ENCODE assay signal across 8 mouse cellular contexts in the genomic region with DNA sequence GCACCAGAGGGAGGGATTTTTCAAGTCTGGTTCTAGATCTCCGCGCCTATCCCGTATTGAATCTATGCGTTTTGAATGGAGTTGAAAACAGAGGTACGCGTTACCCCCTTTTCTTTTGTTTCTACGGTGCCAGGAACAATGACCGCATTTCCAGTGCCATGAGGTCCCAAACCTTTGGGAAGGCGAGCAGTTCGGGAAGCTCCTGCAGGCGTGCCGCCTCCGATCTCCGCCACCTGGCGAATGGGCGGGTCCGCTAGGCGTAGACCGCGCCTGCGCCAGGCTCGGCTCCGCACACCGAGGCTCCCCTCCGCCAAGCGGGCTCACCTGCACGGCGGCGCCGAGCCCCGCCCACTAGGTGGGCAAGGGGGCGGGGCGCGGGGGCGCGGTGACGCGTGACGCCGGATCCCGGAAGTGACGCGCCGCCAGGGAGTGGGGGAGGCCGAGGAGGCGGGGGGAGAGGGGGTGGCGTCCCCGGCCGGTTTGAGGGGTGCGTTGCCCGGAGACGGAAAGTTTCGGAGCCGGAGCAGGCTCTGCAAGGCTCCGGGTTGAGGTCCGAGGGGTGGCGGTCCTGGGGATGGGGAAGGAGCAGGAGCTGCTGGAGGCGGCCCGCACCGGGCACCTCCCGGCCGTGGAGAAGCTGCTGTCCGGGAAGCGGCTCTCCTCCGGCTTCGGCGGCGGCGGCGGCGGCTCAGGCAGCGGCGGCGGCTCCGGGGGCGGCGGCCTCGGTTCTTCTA. TPM values are rescaled to one million over a fixed set of nuclear protein-coding genes. Genes with fewer than 3 reads are reported as not detected.
DNase-seq lines count a peak whose midpoint lies in the region; ATAC-seq and TF ChIP-seq lines count a peak whose summit lies in the region.

Gene Anks1 (plus strand): TSS at position 419 of the 734 bp plus-strand sequence.

- DNase-seq in CH12.LX (ENCODE audit: extremely low read depth): peak; percentile 59
- DNase-seq in c-Kit-positive CD71-negative TER-119-negative erythroid progenitor cells, embryonic 14.5 days (ENCODE audit: low read depth): peak; percentile 68
- peak; percentile 95 for DNase-seq in forebrain, embryonic 11.5 days (ENCODE audit: low spot score)
- DNase-seq in kidney, postnatal 4 days: peak; percentile 91 to 94
- DNase-seq in lung, adult 18-20 months: peak; percentile 87 to 88
- DNase-seq in testis, postnatal 14 days (ENCODE audit: low spot score): peak; percentile 87

- no peaks in the 10 kb centered on the region; the same call in none of the 2 replicates for H3K79me2 ChIP-seq in CH12.LX (replicated peaks; ENCODE audit: control insufficient read depth, extremely low read depth, insufficient read depth, poor library complexity, severe bottlenecking)

- TF ChIP-seq EP300 in CH12.LX (IDR thresholded peaks at IDR 0.05; ENCODE audit: low read length): no peak

- peak within 1 kb of the TSS; percentile 79 for H3K9ac ChIP-seq in CH12.LX (ENCODE audit: insufficient read depth, low read depth)
- H3K9ac ChIP-seq in forebrain, embryonic 11.5 days (ENCODE audit: low read length): peak within 1 kb of the TSS; percentile 88
- H3K9ac ChIP-seq in heart, embryonic 16.5 days (ENCODE audit: low read length): peak within 1 kb of the TSS; percentile 95
- peak within 1 kb of the TSS; percentile 81 for H3K9ac ChIP-seq in neural tube, embryonic 15.5 days (replicated peaks)

- TF ChIP-seq POLR2A in CH12.LX (IDR thresholded peaks at IDR 0.05; ENCODE audit: low read depth, low read length): peak; percentile 57

- H3K27me3 ChIP-seq in CH12.LX (replicated peaks): no peaks in the 10 kb centered on the region
- H3K27me3 ChIP-seq in forebrain, embryonic 11.5 days (ENCODE audit: control insufficient read depth, insufficient read depth, low read length): no peaks in the 10 kb centered on the region
- H3K27me3 ChIP-seq in heart, embryonic 16.5 days (ENCODE audit: control insufficient read depth, insufficient read depth, low read length): no peaks in the 10 kb centered on the region
- no peaks in the 10 kb centered on the region for H3K27me3 ChIP-seq in neural tube, embryonic 15.5 days (replicated peaks)

- peaks cover 5 to 26% of the 10 kb centered on the region in 2 experiments for H3K36me3 ChIP-seq in CH12.LX (replicated peaks in 1 of 2; ENCODE audit: control insufficient read depth in 1 of 2, insufficient read depth in 1 of 2, low read length in 1 of 2)
- no peaks in the 10 kb centered on the region for H3K36me3 ChIP-seq in forebrain, embryonic 11.5 days (ENCODE audit: control insufficient read depth, insufficient read depth, low read length)
- H3K36me3 ChIP-seq in heart, embryonic 16.5 days (ENCODE audit: control insufficient read depth, insufficient read depth): peaks cover 9% of the 10 kb centered on the region
- peaks cover 7% of the 10 kb centered on the region for H3K36me3 ChIP-seq in neural tube, embryonic 15.5 days

- ATAC-seq in forebrain, embryonic 11.5 days (replicated peaks; ENCODE audit: low FRiP score): peak; percentile 85
- ATAC-seq in heart, embryonic 16.5 days (replicated peaks; ENCODE audit: extremely low read depth, insufficient read depth, low FRiP score): peak; percentile 86
- peak; percentile 92 for ATAC-seq in neural tube, embryonic 15.5 days (ENCODE audit: low FRiP score)

- WGBS in forebrain, embryonic 11.5 days: under 1% methylated on average over 70 of the region's 78 CpGs
- under 1% methylated on average over 65 of the region's 78 CpGs for WGBS in heart, embryonic 16.5 days
- WGBS in neural tube, embryonic 15.5 days: under 1% methylated on average over 55 of the region's 78 CpGs

- TF ChIP-seq CTCF in CH12.LX (conservative IDR thresholded peaks at IDR 0.05 in 1 of 2, IDR thresholded peaks at IDR 0.05 in 1 of 2; ENCODE audit: low read depth in 2 of 2, low read length in 2 of 2): no peak; a peak in 1 of 4 replicates

- H3K4me2 ChIP-seq in CH12.LX (ENCODE audit: insufficient read depth, low read depth, poor library complexity, severe bottlenecking): peak within 1 kb of the TSS; percentile 77
- peak within 1 kb of the TSS; percentile 96 for H3K4me2 ChIP-seq in forebrain, embryonic 11.5 days (ENCODE audit: low read depth, low read length, severe bottlenecking)
- H3K4me2 ChIP-seq in heart, embryonic 16.5 days (ENCODE audit: low read depth, low read length): peak within 1 kb of the TSS; percentile 92
- H3K4me2 ChIP-seq in neural tube, embryonic 15.5 days: peak within 1 kb of the TSS; percentile 83

- in situ Hi-C loops in CH12.LX (cut with MboI; ENCODE audit: low pct_ligation_motif_present, low pct_unique_long_range_greater_than_20kb, low sequenced_read_pairs): no loop called here

- no peaks in the 10 kb centered on the region for H3K9me3 ChIP-seq in CH12.LX (replicated peaks; ENCODE audit: low read length)
- H3K9me3 ChIP-seq in forebrain, embryonic 11.5 days (ENCODE audit: control insufficient read depth, low read length): no peaks in the 10 kb centered on the region
- no peaks in the 10 kb centered on the region for H3K9me3 ChIP-seq in heart, embryonic 16.5 days (replicated peaks; ENCODE audit: control insufficient read depth, low read length)
- no peaks in the 10 kb centered on the region for H3K9me3 ChIP-seq in neural tube, embryonic 15.5 days (replicated peaks)

- dilution Hi-C loops in CH12.LX (cut with MboI; ENCODE audit: extremely low pct_ligation_motif_present, extremely low pct_unique_long_range_greater_than_20kb, low sequenced_read_pairs): no loop called here

- peaks cover 3 to 22% of the 10 kb centered on the region in 2 experiments; a peak in 3 of 4 replicates for H3K4me1 ChIP-seq in CH12.LX (ENCODE audit: control insufficient read depth in 1 of 2, insufficient read depth in 2 of 2)
- peaks cover 9% of the 10 kb centered on the region; the same call in 1 of the 2 replicates for H3K4me1 ChIP-seq in forebrain, embryonic 11.5 days (replicated peaks; ENCODE audit: control insufficient read depth, insufficient read depth, low read length)
- H3K4me1 ChIP-seq in heart, embryonic 16.5 days (ENCODE audit: control insufficient read depth, insufficient read depth, low read length): peaks cover 27% of the 10 kb centered on the region
- H3K4me1 ChIP-seq in neural tube, embryonic 15.5 days: peaks cover 40% of the 10 kb centered on the region

- peak within 1 kb of the TSS; percentile 74 to 98 (median 84) for H3K4me3 ChIP-seq in CH12.LX (replicated peaks in 1 of 3; ENCODE audit: low read depth in 2 of 3, low read length in 2 of 3, poor library complexity in 1 of 3)
- H3K4me3 ChIP-seq in forebrain, embryonic 11.5 days (ENCODE audit: low read depth, low read length): peak within 1 kb of the TSS; percentile 92
- peak within 1 kb of the TSS; percentile 91 for H3K4me3 ChIP-seq in heart, embryonic 16.5 days (ENCODE audit: low read length)
- H3K4me3 ChIP-seq in neural tube, embryonic 15.5 days (replicated peaks): peak within 1 kb of the TSS; percentile 97

- peak within 1 kb of the TSS; percentile 42 for H3K27ac ChIP-seq in CH12.LX (ENCODE audit: insufficient read depth, low read depth)
- H3K27ac ChIP-seq in forebrain, embryonic 11.5 days (ENCODE audit: low read depth, low read length): peak within 1 kb of the TSS; percentile 50
- peak within 1 kb of the TSS; percentile 83 for H3K27ac ChIP-seq in heart, embryonic 16.5 days (ENCODE audit: low read length)
- peak within 1 kb of the TSS; percentile 92 for H3K27ac ChIP-seq in neural tube, embryonic 15.5 days (replicated peaks)

- no peak for TF ChIP-seq RAD21 in CH12.LX (IDR thresholded peaks at IDR 0.05; ENCODE audit: low read depth, low read length)

TF ChIP-seq in CH12.LX, 34 proteins besides CTCF, POLR2A, EP300 and RAD21 (continues in another document):
- TF ChIP-seq GABPA (IDR thresholded peaks at IDR 0.05; ENCODE audit: insufficient replicate concordance, low read depth, low read length): no peak
- no peak for TF ChIP-seq MAX (IDR thresholded peaks at IDR 0.05; ENCODE audit: low read length)
- TF ChIP-seq HCFC1 (IDR thresholded peaks at IDR 0.05; ENCODE audit: low read depth, low read length): peak; percentile 63
- TF ChIP-seq RCOR1 (conservative IDR thresholded peaks at IDR 0.05; ENCODE audit: low read depth, low read length): no peak
- no peak for TF ChIP-seq ZC3H11A (IDR thresholded peaks at IDR 0.05; ENCODE audit: low read depth, low read length)
- TF ChIP-seq TCF12 (IDR thresholded peaks at IDR 0.05; ENCODE audit: low read depth, low read length): no peak
- no peak for TF ChIP-seq E2F4 (IDR thresholded peaks at IDR 0.05; ENCODE audit: insufficient replicate concordance, low read depth, low read length)
- TF ChIP-seq UBTF (IDR thresholded peaks at IDR 0.05; ENCODE audit: low read depth, low read length): no peak; the same call in 1 of the 2 replicates
- no peak for TF ChIP-seq ZNF384 (IDR thresholded peaks at IDR 0.05; ENCODE audit: low read depth, low read length)
- TF ChIP-seq MAZ (IDR thresholded peaks at IDR 0.05; ENCODE audit: low read depth, low read length): peak; percentile 95
- TF ChIP-seq PAX5 (IDR thresholded peaks at IDR 0.05; ENCODE audit: low read length): no peak
- peak; percentile 46; the same call in 1 of the 2 replicates for TF ChIP-seq CHD2 (IDR thresholded peaks at IDR 0.05; ENCODE audit: low read length)
- TF ChIP-seq ETS1 (conservative IDR thresholded peaks at IDR 0.05; ENCODE audit: low read depth, low read length): no peak
- no peak for TF ChIP-seq JUND (conservative IDR thresholded peaks at IDR 0.05; ENCODE audit: low read depth, low read length)
- 0 out of 2 replicates have a peak, but pooled peaks have one; percentile 16 for TF ChIP-seq BHLHE40 (IDR thresholded peaks at IDR 0.05; ENCODE audit: low read depth, low read length)
- peak; percentile 37; the same call in 1 of the 2 replicates for TF ChIP-seq NELFE (IDR thresholded peaks at IDR 0.05; ENCODE audit: low read depth, low read length)
- no peak for TF ChIP-seq JUN (IDR thresholded peaks at IDR 0.05; ENCODE audit: insufficient read depth, low read depth, low read length)
- no peak for TF ChIP-seq CHD1 (IDR thresholded peaks at IDR 0.05; ENCODE audit: low read depth, low read length)
- no peak for TF ChIP-seq IRF4 (IDR thresholded peaks at IDR 0.05; ENCODE audit: low read depth, low read length)
- TF ChIP-seq MXI1 (IDR thresholded peaks at IDR 0.05; ENCODE audit: low read depth, low read length): 0 out of 2 replicates have a peak, but pooled peaks have one; percentile 44
- no peak for TF ChIP-seq POLR2AphosphoS2 (IDR thresholded peaks at IDR 0.05; ENCODE audit: low read depth, low read length)
- no peak for TF ChIP-seq KAT2A (IDR thresholded peaks at IDR 0.05; ENCODE audit: insufficient replicate concordance, low read length)

RNA-seq across cellular contexts. Expression of gene Anks1, which starts in this region (rescaled TPM):
- total RNA-seq in CH12.LX (2012; rRNA removed) (9.0 and 9.3 TPM in 2 replicates), CH12.LX (2014; rRNA removed) (5.1 and 5.8 TPM in 2 replicates)
- polyA plus RNA-seq in CH12.LX (2012; ENCODE audit: insufficient read length, low read depth): 8.2 and 9.3 TPM in 2 replicates
- polyA plus RNA-seq in forebrain, embryonic 11.5 days (2014; fragmentation: Nextera tagmentation; extraction: Ambion mirVana): 40.9 and 42.6 TPM in 2 replicates
- polyA plus RNA-seq in heart, embryonic 16.5 days (2015; fragmentation: Nextera tagmentation; extraction: Ambion mirVana): 11.4 and 13.0 TPM in 2 replicates
- polyA plus RNA-seq in neural tube, embryonic 15.5 days (2015; fragmentation: Nextera tagmentation; extraction: Ambion mirVana): 46.3 and 50.4 TPM in 2 replicates

Comparison
In these comparisons a context has a peak if more than half of its experiments do, and no peak if none do; other contexts are left out.
1. Peak in every context shown above with its lines: DNase-seq, ATAC-seq, H3K4me3 ChIP-seq and H3K27ac ChIP-seq.
2. H3K27ac ChIP-seq: peak in every context shown above with its lines; median percentile 92 in neural tube, embryonic 15.5 days; 83 in heart, embryonic 16.5 days; 50 in forebrain, embryonic 11.5 days; 42 in CH12.LX.